Mouse (Mus musculus): ENCODE measurements around the gene Saa4.
"Not testable (repeated sequence)": the region's sequence is repeated elsewhere in the genome, so short reads cannot be mapped to it uniquely, and the experiment has no call there.

Saa4 gene

GRCm38 (mm10) chr7:46732458-46732857 is at the start of gene Saa4:
Saa4 (minus strand) TSS chr7:46732603.
- ATAC-seq (ENCODE audit: low TSS enrichment), result no peak

GRCm38 (mm10) chr7:46770706-46771105 is 38.3 kb upstream of the Saa4 start:
- ATAC-seq (ENCODE audit: low TSS enrichment), result peak; percentile 72; the same call in 1 of the 2 replicates

- ATAC-seq (ENCODE audit: low TSS enrichment), result no peak
Measured at GRCm38 (mm10) chr7:46768451-46768850, 36.0 kb upstream of the Saa4 start.

- no peak for ATAC-seq (ENCODE audit: low TSS enrichment)
Measured at GRCm38 (mm10) chr7:46767371-46767770, 35.0 kb upstream of the Saa4 start.

GRCm38 (mm10) chr7:46764672-46765071 is 32.3 kb upstream of the Saa4 start:
- ATAC-seq (ENCODE audit: low TSS enrichment), result no peak

- ATAC-seq (ENCODE audit: low TSS enrichment), result no peak
Measured at GRCm38 (mm10) chr7:46762601-46763000, 30.2 kb upstream of the Saa4 start.

- ATAC-seq (ENCODE audit: low TSS enrichment), result no peak
Measured at GRCm38 (mm10) chr7:46761049-46761795, 28.8 kb upstream of the Saa4 start.

GRCm38 (mm10) chr7:46751490-46751889 is 19.1 kb upstream of the Saa4 start, which contains the start of gene Saa2:
Saa2 (plus strand) TSS chr7:46751790.
- no peak for ATAC-seq (ENCODE audit: low TSS enrichment)

GRCm38 (mm10) chr7:46748459-46748858 is 16.1 kb upstream of the Saa4 start:
- no peak for ATAC-seq (ENCODE audit: low TSS enrichment)

- ATAC-seq (ENCODE audit: low TSS enrichment), result no peak
Measured at GRCm38 (mm10) chr7:46746381-46746780, 14.0 kb upstream of the Saa4 start.

GRCm38 (mm10) chr7:46745816-46746215 is 13.4 kb upstream of the Saa4 start:
- ATAC-seq (ENCODE audit: low TSS enrichment), result no peak

- not testable (repeated sequence) for ATAC-seq (ENCODE audit: low TSS enrichment)
Measured at GRCm38 (mm10) chr7:46742880-46743279, 10.5 kb upstream of the Saa4 start, which contains the start of gene Saa1. Saa1 (minus strand) TSS chr7:46742980.

GRCm38 (mm10) chr7:46740041-46740440 is 7.6 kb upstream of the Saa4 start:
- not testable (repeated sequence) for ATAC-seq (ENCODE audit: low TSS enrichment)

- no peak for ATAC-seq (ENCODE audit: low TSS enrichment)
Measured at GRCm38 (mm10) chr7:46738561-46739460, 6.4 kb upstream of the Saa4 start.

GRCm38 (mm10) chr7:46734983-46735382 is 2.6 kb upstream of the Saa4 start:
- ATAC-seq (ENCODE audit: low TSS enrichment), result no peak

- ATAC-seq (ENCODE audit: low TSS enrichment), result no peak
Measured at GRCm38 (mm10) chr7:46727584-46727983, 4.8 kb downstream of the Saa4 start.

GRCm38 (mm10) chr7:46724396-46724795 is 8.0 kb downstream of the Saa4 start:
- ATAC-seq (ENCODE audit: low TSS enrichment), result peak; percentile 41; the same call in 1 of the 2 replicates

GRCm38 (mm10) chr7:46723849-46724248 is 8.6 kb downstream of the Saa4 start:
- ATAC-seq (ENCODE audit: low TSS enrichment), result no peak

- no peak for ATAC-seq (ENCODE audit: low TSS enrichment)
Measured at GRCm38 (mm10) chr7:46723354-46723753, 9.0 kb downstream of the Saa4 start.

GRCm38 (mm10) chr7:46720460-46720859 is 11.9 kb downstream of the Saa4 start:
- 0 out of 2 replicates have a peak, but pooled peaks have one; percentile 20 for ATAC-seq (ENCODE audit: low TSS enrichment)

GRCm38 (mm10) chr7:46719526-46719925 is 12.9 kb downstream of the Saa4 start:
- no peak; the same call in 1 of the 2 replicates for ATAC-seq (ENCODE audit: low TSS enrichment)

GRCm38 (mm10) chr7:46718591-46719270 is 13.7 kb downstream of the Saa4 start:
- no peak for ATAC-seq (ENCODE audit: low TSS enrichment)
